Mouse (Mus musculus) ES-E14 (cell line): ENCODE data around the gene Efl1. TPM values are rescaled to one million over a fixed set of nuclear protein-coding genes. Genes with fewer than 3 reads are reported as not detected.
A peak's percentile ranks its signal among the peaks of the same experiment; 100 is the strongest.

ENCODE experiments used
- DNase-seq: peaks from one replicate; pipeline ENCODE4 v3.0.0-alpha.2; 2013; ENCODE audit warnings: low read depth, low spot score
- H3K27ac ChIP-seq: 2 replicates; pipeline ENCODE4 v1.5.1; 2012; ENCODE audit warnings: low read depth, mild to moderate bottlenecking, low read length, moderate library complexity, mixed read lengths; ENCODE audit not compliant: poor library complexity, insufficient read depth, severe bottlenecking
- H3K36me3 ChIP-seq: 2 replicates; pipeline ENCODE4 v1.6.1; 2012; ENCODE audit warnings: mild to moderate bottlenecking, low read length, moderate library complexity, mixed read lengths; ENCODE audit not compliant: control insufficient read depth, poor library complexity, insufficient read depth, severe bottlenecking
- H3K4me1 ChIP-seq, 2 experiments: fragments of 150-350 bp in 1 of 2; sonication (generic) in 1 of 2; 2 replicates each; pipeline ENCODE4 v1.6.1; 2012; ENCODE audit warnings: low read length in 2 of 2, mild to moderate bottlenecking in 1 of 2, mixed read lengths in 1 of 2; ENCODE audit not compliant: control insufficient read depth in 2 of 2, insufficient read depth in 2 of 2, poor library complexity in 1 of 2
- H3K4me3 ChIP-seq, 2 experiments: fragments of 150-350 bp in 1 of 2; sonication (generic) in 1 of 2; 2 replicates each; pipeline ENCODE4 v1.5.1; 2012; ENCODE audit warnings: low read length in 2 of 2, low read depth in 1 of 2, mild to moderate bottlenecking in 1 of 2, mixed read lengths in 1 of 2; ENCODE audit not compliant: insufficient read depth in 1 of 2, poor library complexity in 1 of 2, severe bottlenecking in 1 of 2
- H3K9ac ChIP-seq: 2 replicates; pipeline ENCODE4 v1.6.1; 2012; ENCODE audit warnings: low read depth, mild to moderate bottlenecking, low read length, mixed read lengths; ENCODE audit not compliant: poor library complexity, insufficient read depth, severe bottlenecking
- H3K9me3 ChIP-seq: fragments of 150-350 bp; sonication (generic); 2 replicates; pipeline ENCODE4 v1.6.1; 2012; ENCODE audit warnings: low read depth, mild to moderate bottlenecking, low read length; ENCODE audit not compliant: control insufficient read depth, insufficient read depth
- CHD2 ChIP-seq: IDR thresholded peaks from 2 replicates; pipeline ENCODE4 v1.6.1; 2014; ENCODE audit warnings: mild to moderate bottlenecking, low read depth, low read length, inconsistent platforms
- HCFC1 ChIP-seq: IDR thresholded peaks from 2 replicates; pipeline ENCODE4 v1.6.1; 2012; ENCODE audit warnings: low read length, inconsistent platforms, borderline replicate concordance; ENCODE audit not compliant: insufficient read depth
- MAFK ChIP-seq: IDR thresholded peaks from 2 replicates; pipeline ENCODE4 v1.6.1; 2014; ENCODE audit warnings: mild to moderate bottlenecking, low read depth, low read length, inconsistent platforms; ENCODE audit not compliant: insufficient read depth
- ZC3H11A ChIP-seq: IDR thresholded peaks from 2 replicates; pipeline ENCODE4 v1.6.1; 2012; ENCODE audit warnings: low read depth, mild to moderate bottlenecking, inconsistent platforms, low read length, borderline replicate concordance
- ZNF384 ChIP-seq: IDR thresholded peaks from 2 replicates; pipeline ENCODE4 v1.6.1; 2012; ENCODE audit warnings: low read depth, low read length, inconsistent platforms
- in situ Hi-C, 2 experiments: fragments of 600-800 bp; cut with MboI; formaldehyde crosslinking; loops; one replicate each; pipeline ENCODE4 v1.15.1; 2025; ENCODE audit warnings: low sequenced_read_pairs in 2 of 2, inconsistent platforms in 1 of 2; ENCODE audit not compliant: unreplicated experiment in 2 of 2
- total RNA-seq: library from RNA; depleted of rRNA; stranded (reverse); fragments of 300-350 nt; gene quantifications from 2 replicates; pipeline ENCODE4 v1.2.3, GENCODE M21; 2012; rRNA removed

Efl1 gene
- 14.3 and 17.0 TPM in 2 replicates for total RNA-seq

DNA sequence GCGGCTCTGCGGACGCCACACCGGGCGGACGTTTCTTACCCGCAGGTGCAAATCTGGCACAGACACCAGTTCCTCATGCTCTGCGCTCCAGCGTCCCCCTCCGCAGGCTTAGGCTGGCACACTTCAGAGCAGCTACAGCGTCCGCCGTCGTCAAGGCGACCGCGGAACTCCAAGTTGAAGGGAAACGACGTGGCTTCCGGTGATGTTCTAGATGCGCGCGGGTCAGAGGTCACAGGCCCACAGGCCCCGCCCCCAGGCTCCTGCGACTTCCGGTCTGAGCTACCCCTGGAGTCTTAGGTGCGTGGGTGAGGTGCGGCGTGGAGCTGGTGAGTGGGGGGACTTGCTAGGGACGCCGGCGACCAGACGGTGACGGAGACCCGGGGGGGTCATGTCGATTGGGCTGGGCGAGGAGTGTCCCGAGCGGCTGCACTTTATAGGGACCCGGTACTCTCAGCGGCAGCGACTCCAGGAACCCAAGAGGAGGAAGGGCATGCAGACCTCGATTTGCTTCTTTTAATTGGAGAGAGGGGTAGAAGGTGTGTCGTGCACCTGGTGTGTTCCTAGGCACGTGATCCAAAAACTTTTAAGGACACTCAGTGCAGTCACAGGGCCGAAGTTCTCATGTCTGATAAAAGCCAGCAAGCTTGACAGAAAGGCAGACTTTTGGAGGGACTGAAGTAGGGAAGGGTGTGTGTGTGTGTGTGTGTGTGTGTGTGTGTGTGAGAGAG is at the start of gene Efl1, which contains the start of gene Saxo2:
TSS of gene Efl1 (plus strand) at position 262 of the 728 bp plus-strand sequence.
TSS of gene Saxo2 (minus strand) at position 176 of the 728 bp plus-strand sequence.
- DNase-seq, result peak; percentile 94
- 0 out of 2 replicates have a peak, but pooled peaks cover 2% of the 10 kb centered on the region for H3K9me3 ChIP-seq
- peak within 1 kb of the TSS; percentile 81 for H3K9ac ChIP-seq
- no peak within 1 kb of the TSS for H3K27ac ChIP-seq
- H3K4me3 ChIP-seq, result peak within 1 kb of the TSS; percentile 76 to 87
- TF ChIP-seq MAFK, result no peak
- no peak for TF ChIP-seq HCFC1
- TF ChIP-seq ZC3H11A, result no peak
- TF ChIP-seq CHD2, result no peak
- no peak for TF ChIP-seq ZNF384
- no peaks in the 10 kb centered on the region for H3K36me3 ChIP-seq
- peaks cover 0 to 3% of the 10 kb centered on the region in 2 experiments; a peak in 1 of 4 replicates for H3K4me1 ChIP-seq
- in situ Hi-C loops, result no loop called here

DNA sequence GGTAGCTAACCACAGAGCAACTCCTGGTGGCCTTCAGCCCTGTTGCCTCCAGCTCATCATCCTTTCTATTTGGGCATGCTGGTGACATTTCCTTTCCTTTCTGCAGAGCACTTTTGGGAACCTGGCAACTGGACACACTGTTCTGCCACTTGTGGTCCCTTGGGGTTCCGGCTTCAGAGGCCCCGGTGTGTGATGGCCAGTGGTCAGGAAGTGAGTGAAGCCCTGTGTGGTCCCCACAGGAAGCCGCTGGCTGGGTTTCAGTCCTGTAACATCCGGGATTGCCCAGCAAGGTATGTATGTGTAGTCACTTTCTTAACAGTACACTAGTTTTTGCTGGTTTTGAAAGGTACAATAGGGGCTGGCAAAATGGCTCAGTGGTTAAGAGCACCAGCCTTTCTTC is 46.4 kb upstream of the Efl1 start:
- Histone ChIP-seq H3K4me1 (no peaks in the 10 kb centered on the region), H3K4me3 (no peak overlapping the region), H3K9me3 (no peaks in the 10 kb centered on the region), H3K27ac (no peak overlapping the region), H3K9ac (no peak overlapping the region), H3K36me3 (no peaks in the 10 kb centered on the region)
- no peak for TF ChIP-seq ZC3H11A
- no peak for TF ChIP-seq ZNF384
- TF ChIP-seq MAFK, result no peak
- no peak for TF ChIP-seq HCFC1
- no peak for TF ChIP-seq CHD2
- in situ Hi-C loops, result no loop called here
- no peak for DNase-seq

DNA sequence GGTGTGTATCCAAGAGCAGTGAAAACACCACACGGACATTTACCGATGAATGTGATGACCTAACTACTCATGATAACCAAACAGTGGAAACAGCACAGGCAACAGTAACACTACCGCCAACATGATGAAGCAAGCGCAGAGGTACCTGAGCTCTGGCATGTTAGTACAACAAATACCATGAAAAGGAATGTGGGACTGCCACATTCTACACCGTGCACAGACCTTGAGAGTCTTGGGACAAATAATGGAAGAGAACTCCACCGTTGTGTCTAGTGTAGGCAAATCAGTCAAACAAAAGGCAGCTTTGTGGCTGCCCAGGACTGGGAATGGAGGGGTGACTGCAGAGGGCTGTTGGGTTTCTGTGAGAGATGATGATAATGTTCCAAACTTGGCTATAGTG is 43.0 kb upstream of the Efl1 start:
- no peak for DNase-seq
- in situ Hi-C loops, result no loop called here

DNA sequence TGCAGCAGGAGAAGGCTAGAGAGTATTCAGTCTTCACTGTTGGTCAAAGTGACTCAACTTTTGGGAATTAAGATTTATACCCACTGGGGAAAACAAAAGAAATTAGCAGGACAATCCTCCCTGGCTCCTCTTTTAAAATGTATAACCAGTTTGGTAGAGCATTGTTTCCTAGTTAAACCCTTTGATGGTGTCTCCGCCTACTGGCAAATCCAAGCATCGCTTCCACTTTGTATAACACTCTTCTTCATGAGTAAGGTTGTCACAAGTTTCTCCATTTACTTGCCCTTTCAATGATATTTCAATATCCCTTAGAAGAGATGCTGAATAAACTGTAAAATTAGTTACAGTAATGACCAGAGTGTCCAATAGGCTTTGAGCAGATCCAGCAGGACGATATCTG is 38.8 kb upstream of the Efl1 start:
- no peak overlapping the region for H3K9ac ChIP-seq
- H3K4me3 ChIP-seq, result no peak overlapping the region
- peak; percentile 6 for DNase-seq
- H3K9me3 ChIP-seq, result no peaks in the 10 kb centered on the region
- TF ChIP-seq CHD2 (no peak), ZNF384 (no peak), HCFC1 (no peak), MAFK (no peak), ZC3H11A (no peak)
- no peaks in the 10 kb centered on the region for H3K36me3 ChIP-seq
- no peak overlapping the region for H3K27ac ChIP-seq
- H3K4me1 ChIP-seq, result no peaks in the 10 kb centered on the region
- in situ Hi-C loops, result no loop called here

More for the DNA sequence above, 43.0 kb upstream of the Efl1 start:
- Histone ChIP-seq H3K36me3 (no peaks in the 10 kb centered on the region), H3K9ac (no peak overlapping the region), H3K4me1 (no peaks in the 10 kb centered on the region), H3K4me3 (no peak overlapping the region), H3K27ac (no peak overlapping the region), H3K9me3 (no peaks in the 10 kb centered on the region)
- no peak for TF ChIP-seq HCFC1
- TF ChIP-seq ZNF384, result no peak
- TF ChIP-seq MAFK, result no peak
- TF ChIP-seq CHD2, result no peak
- TF ChIP-seq ZC3H11A, result no peak
